Mouse (Mus musculus) embryonic facial prominence, embryonic 11.5 days (tissue): ENCODE data around the gene Celsr1. TPM values are rescaled to one million over a fixed set of nuclear protein-coding genes. Genes with fewer than 3 reads are reported as not detected.

Experiments used
- ATAC-seq: fragments of 200-750 bp; cut with Nextera tagmentation; replicated peaks from 2 replicates; pipeline ENCODE4 v1.8.0; 2017; ENCODE audit warnings: low read depth; ENCODE audit not compliant: insufficient number of reproducible peaks, low FRiP score, low TSS enrichment
- DNase-seq: peaks from one replicate; pipeline ENCODE4 v3.0.0-alpha.2; 2015; ENCODE audit warnings: low spot score
- H3K27ac ChIP-seq: fragments of 300-500 bp; sonication (generic); replicated peaks from 2 replicates; pipeline ENCODE4 v1.5.1; 2014; ENCODE audit warnings: mild to moderate bottlenecking, low read depth, low read length, control low read depth
- H3K27me3 ChIP-seq: fragments of 300-500 bp; sonication (generic); 2 replicates; pipeline ENCODE4 v1.6.1; 2014; ENCODE audit warnings: mild to moderate bottlenecking, low read length, moderate library complexity, mixed read lengths; ENCODE audit not compliant: control insufficient read depth, insufficient read depth
- H3K36me3 ChIP-seq: fragments of 300-500 bp; sonication (generic); replicated peaks from 2 replicates; pipeline ENCODE4 v1.6.1; 2014; ENCODE audit warnings: low read depth, mild to moderate bottlenecking, low read length, moderate library complexity, mixed read lengths; ENCODE audit not compliant: control insufficient read depth, insufficient read depth
- H3K4me1 ChIP-seq: fragments of 300-500 bp; sonication (generic); 2 replicates; pipeline ENCODE4 v1.6.1; 2014; ENCODE audit warnings: low read length, mixed read lengths; ENCODE audit not compliant: control insufficient read depth, insufficient read depth
- H3K4me2 ChIP-seq: fragments of 300-500 bp; sonication (generic); 2 replicates; pipeline ENCODE4 v1.6.1; 2014; ENCODE audit warnings: low read depth, mild to moderate bottlenecking, control low read depth, low read length, moderate library complexity
- H3K4me3 ChIP-seq: fragments of 300-500 bp; sonication (generic); 2 replicates; pipeline ENCODE4 v1.5.1; 2014; ENCODE audit warnings: low read depth, low read length, control low read depth
- H3K9ac ChIP-seq: fragments of 300-500 bp; sonication (generic); replicated peaks from 2 replicates; pipeline ENCODE4 v1.6.1; 2014; ENCODE audit warnings: mild to moderate bottlenecking, control low read depth, low read length
- H3K9me3 ChIP-seq: fragments of 300-500 bp; sonication (generic); replicated peaks from 2 replicates; pipeline ENCODE4 v1.6.1; 2016; ENCODE audit warnings: mild to moderate bottlenecking, low read length, inconsistent platforms, mixed read lengths; ENCODE audit not compliant: control insufficient read depth
- WGBS: fragments of 180-500 bp; shearing (Covaris S2); extraction: QIAGEN DNeasy Blood & Tissue Kit; methylation state at CpG from one replicate; pipeline ENCODE4 v1.1.7; 2014; 5-methylcytosine and 5-hydroxymethylcytosine counted together
- polyA plus RNA-seq: library from polyadenylated mRNA; unstranded; fragments of >200 nt; fragmentation: Nextera tagmentation; extraction: Ambion mirVana; gene quantifications from 2 replicates; pipeline ENCODE4 v1.2.1, GENCODE M21; 2014

The Celsr1 gene
- polyA plus RNA-seq, 1 experiment from 2014 or later = 2.0 TPM

DNA sequence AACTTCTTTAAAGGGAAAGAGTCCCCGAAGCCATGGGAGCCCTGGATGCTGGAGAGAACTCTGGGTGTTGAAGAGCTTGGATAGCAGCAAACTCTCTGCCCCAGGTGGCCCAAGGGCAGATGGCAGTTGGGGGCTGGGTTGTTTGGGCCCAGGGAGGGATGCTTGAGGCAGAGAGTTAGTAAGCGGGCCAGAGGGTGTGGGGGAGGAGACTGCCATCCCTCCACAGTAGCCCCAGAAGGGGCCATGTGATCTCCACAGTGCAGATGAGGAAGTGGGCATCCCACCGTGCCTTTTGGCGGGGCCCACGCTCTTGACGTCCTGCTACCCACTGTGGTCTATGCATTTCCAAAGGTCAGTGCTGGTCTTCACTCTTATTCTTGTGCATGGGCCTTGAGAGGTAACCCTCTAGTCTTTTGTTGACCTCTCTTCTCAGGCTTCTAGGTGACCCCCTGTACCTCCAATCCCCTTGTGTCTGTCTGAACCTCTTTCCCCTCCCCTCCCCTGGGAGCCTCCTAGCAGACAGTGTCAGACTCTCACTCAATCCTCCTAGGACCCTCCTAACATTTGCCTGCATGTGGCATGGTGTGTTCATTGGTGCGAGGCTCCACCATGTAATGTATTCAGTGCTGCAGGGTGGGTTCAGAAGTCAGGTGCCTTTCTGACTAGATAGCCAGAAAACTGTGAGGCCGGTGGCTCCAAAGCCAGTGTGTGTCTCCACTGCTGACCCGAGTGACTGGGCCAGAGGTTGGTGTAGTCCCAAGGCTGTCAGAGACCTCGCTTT, 35.6 kb upstream of the Celsr1 start:
- H3K27ac ChIP-seq = no peak overlapping the region
- no peaks in the 10 kb centered on the region for H3K36me3 ChIP-seq

DNA sequence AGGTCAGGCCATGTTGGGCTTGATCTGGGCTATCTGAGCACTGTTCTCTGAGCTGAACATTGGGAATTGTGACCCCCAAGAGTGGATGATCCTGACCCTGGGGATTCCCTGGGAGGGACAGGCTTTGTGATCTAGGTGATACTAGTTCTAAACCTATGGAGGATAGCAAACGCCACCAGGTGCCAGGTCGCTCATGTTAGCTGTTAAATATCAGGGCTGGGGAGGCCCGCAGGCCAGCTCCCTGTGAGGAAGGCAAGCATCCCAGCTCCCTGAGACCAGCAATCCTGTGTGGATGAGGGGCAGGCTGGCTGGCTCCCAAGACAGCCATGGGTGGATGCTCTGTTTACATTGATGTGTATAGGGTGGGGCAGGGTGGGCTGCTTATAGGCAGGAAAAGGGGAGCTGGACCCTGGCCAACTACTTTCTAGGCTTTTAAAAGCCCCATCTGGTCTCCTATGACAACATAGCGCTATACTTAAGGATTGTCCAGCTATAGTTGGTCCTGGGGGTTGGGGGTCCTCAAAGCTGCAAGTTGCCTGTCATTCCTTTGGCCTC, 34.4 kb upstream of the Celsr1 start:
- ATAC-seq (no peak), DNase-seq (no peak)
- Histone ChIP-seq H3K27me3 (no peaks in the 10 kb centered on the region), H3K27ac (no peak overlapping the region), H3K4me1 (peaks cover 2% of the 10 kb centered on the region; the same call in 1 of the 2 replicates), H3K36me3 (no peaks in the 10 kb centered on the region), H3K4me2 (no peak overlapping the region), H3K9ac (no peak overlapping the region), H3K9me3 (no peaks in the 10 kb centered on the region), H3K4me3 (no peak overlapping the region)
- WGBS = 89% methylated on average over 4 of the region's 4 CpGs

More for the DNA sequence above, 35.6 kb upstream of the Celsr1 start:
- 86% methylated on average over 10 of the region's 10 CpGs for WGBS
- DNase-seq (no peak), ATAC-seq (no peak)
- peaks cover 2% of the 10 kb centered on the region; the same call in 1 of the 2 replicates for H3K4me1 ChIP-seq
- no peak overlapping the region for H3K9ac ChIP-seq
- no peaks in the 10 kb centered on the region for H3K27me3 ChIP-seq
- no peak overlapping the region for H3K4me2 ChIP-seq
- H3K4me3 ChIP-seq = no peak overlapping the region
- H3K9me3 ChIP-seq = no peaks in the 10 kb centered on the region

DNA sequence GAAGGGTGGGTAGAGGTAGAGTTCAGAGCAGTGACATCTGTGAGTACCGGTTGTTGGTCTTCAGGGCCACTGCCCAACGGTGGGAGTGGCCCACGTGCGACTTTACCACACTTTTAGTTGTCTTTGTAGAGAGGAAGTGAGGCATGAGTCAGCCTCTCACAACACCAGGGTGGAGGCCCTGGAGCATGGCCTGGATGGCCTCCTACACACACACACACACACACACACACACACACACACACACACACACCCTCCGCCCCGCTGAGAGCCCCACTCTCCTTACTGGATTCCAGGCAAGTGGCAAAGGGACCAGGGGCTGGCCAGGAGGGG, 34.0 kb upstream of the Celsr1 start:
- 82% methylated on average over 6 of the region's 6 CpGs for WGBS
- no peak overlapping the region for H3K4me3 ChIP-seq

GRCm38 (mm10) chr15:86066836-86067580, 33.4 kb upstream of the Celsr1 start:
- Histone ChIP-seq H3K27ac (no peak overlapping the region), H3K9ac (no peak overlapping the region)
- WGBS = 78% methylated on average over 14 of the region's 14 CpGs

More for the DNA sequence above, 34.0 kb upstream of the Celsr1 start:
- Histone ChIP-seq H3K36me3 (no peaks in the 10 kb centered on the region), H3K4me1 (peaks cover 2% of the 10 kb centered on the region; the same call in 1 of the 2 replicates), H3K9ac (no peak overlapping the region), H3K27ac (no peak overlapping the region), H3K9me3 (no peaks in the 10 kb centered on the region), H3K4me2 (no peak overlapping the region), H3K27me3 (no peaks in the 10 kb centered on the region)
- ATAC-seq = no peak
- DNase-seq = no peak

GRCm38 (mm10) chr15:86065367-86065766, 31.8 kb upstream of the Celsr1 start:
- Histone ChIP-seq H3K9ac (no peak overlapping the region), H3K4me3 (no peak overlapping the region), H3K36me3 (no peaks in the 10 kb centered on the region), H3K27ac (no peak overlapping the region), H3K27me3 (no peaks in the 10 kb centered on the region), H3K9me3 (no peaks in the 10 kb centered on the region), H3K4me1 (peaks cover 2% of the 10 kb centered on the region; the same call in 1 of the 2 replicates), H3K4me2 (no peak overlapping the region)
- WGBS = 94% methylated on average over 4 of the region's 4 CpGs
- ATAC-seq = no peak
- no peak for DNase-seq

More at GRCm38 (mm10) chr15:86066836-86067580, 33.4 kb upstream of the Celsr1 start:
- no peaks in the 10 kb centered on the region for H3K27me3 ChIP-seq
- ATAC-seq (no peak), DNase-seq (no peak)
- no peaks in the 10 kb centered on the region for H3K36me3 ChIP-seq
- no peaks in the 10 kb centered on the region for H3K9me3 ChIP-seq
- no peak overlapping the region for H3K4me2 ChIP-seq
- H3K4me3 ChIP-seq = no peak overlapping the region
- H3K4me1 ChIP-seq = peaks cover 2% of the 10 kb centered on the region; the same call in 1 of the 2 replicates

GRCm38 (mm10) chr15:86064850-86065229, 31.3 kb upstream of the Celsr1 start:
- H3K4me1 ChIP-seq = peaks cover under 1% of the 10 kb centered on the region; the same call in 1 of the 2 replicates
- H3K4me3 ChIP-seq = no peak overlapping the region
- H3K36me3 ChIP-seq = no peaks in the 10 kb centered on the region
- no peak overlapping the region for H3K4me2 ChIP-seq
- DNase-seq (no peak), ATAC-seq (no peak)
- H3K27ac ChIP-seq = no peak overlapping the region
- H3K27me3 ChIP-seq = no peaks in the 10 kb centered on the region
- WGBS = 90% methylated on average over 3 of the region's 3 CpGs
- no peaks in the 10 kb centered on the region for H3K9me3 ChIP-seq
- no peak overlapping the region for H3K9ac ChIP-seq

DNA sequence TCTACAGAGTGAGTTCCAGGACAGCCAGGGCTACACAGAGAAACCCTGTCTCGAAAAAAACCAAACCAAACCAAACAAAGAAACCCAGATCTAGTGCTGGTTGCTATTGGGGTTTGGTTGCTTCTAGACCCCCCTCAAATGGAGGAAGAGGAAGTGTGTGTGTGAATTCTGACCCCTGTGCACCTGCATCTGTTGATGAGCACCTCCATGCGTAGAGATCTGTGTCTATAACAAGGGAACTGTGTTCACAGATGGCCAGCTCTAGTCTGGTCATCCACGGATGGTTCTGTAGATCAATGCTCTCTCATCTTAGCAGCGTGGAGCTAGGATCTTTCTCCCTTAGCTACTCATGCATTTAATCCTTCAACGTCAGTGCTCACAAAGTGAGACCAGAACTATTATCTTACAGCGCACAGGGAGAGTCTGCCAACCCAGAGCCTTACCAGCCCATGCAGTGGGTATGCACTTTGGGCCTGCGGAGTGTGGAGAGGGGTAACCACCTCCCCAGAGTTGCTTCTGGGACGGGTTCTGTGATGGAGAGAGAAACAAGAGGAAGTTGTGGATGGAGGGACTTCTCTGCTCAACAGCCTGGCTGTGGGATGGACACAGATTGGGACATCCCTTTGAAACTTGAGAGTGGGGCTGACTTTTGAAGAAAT, 30.7 kb upstream of the Celsr1 start:
- Histone ChIP-seq H3K4me1 (no peaks in the 10 kb centered on the region), H3K36me3 (no peaks in the 10 kb centered on the region), H3K9ac (no peak overlapping the region), H3K9me3 (no peaks in the 10 kb centered on the region), H3K4me3 (no peak overlapping the region), H3K27ac (no peak overlapping the region), H3K4me2 (no peak overlapping the region), H3K27me3 (no peaks in the 10 kb centered on the region)
- ATAC-seq = no peak
- 86% methylated on average over 8 of the region's 8 CpGs for WGBS
- DNase-seq = no peak
